8 mouse cellular contexts compared by ENCODE assay signal in the genomic region with DNA sequence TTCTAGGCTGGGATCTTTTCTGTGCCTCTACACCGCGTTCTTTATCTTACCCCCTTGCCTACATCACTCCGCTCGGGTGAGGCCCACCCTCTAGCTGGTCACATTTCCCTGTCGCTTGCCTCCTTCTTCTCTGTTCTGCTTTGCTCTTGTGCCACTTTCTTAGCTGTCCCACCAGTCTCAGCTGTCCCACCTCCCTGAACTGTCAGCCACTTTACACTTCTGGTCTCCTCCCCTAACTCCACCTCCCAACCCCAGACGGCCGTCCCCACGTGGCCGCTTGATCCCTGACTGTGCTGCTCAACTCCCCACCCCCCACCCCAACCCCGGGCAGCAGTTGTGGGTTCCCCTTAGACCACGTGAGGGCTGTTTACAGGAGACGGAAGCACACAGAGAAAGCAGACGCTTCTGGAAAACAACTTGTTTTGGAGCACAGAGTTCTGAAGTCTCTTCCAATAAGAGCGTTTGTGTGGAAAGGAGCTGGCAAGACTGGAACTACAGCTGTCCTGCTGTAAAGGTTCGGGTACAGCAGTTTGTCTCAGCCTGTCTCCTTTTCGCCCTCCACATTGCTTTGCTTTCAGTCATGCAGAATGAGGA. TPM values are rescaled to one million over a fixed set of nuclear protein-coding genes. Genes with fewer than 3 reads are reported as not detected.
DNase-seq lines count a peak whose midpoint lies in the region; ATAC-seq lines count a peak whose summit lies in the region.

A gene (plus strand): TSS at position 330 of the 594 bp plus-strand sequence.

- intact Hi-C loops in left cerebral cortex, postnatal 25 days (cut with DNase I): no loop called here

- H3K4me3 ChIP-seq in intestine, embryonic 16.5 days (ENCODE audit: low read length): peak within 1 kb of the TSS; percentile 84

- H3K27ac ChIP-seq in intestine, embryonic 16.5 days (ENCODE audit: low read length): peak within 1 kb of the TSS; percentile 94

- H3K9ac ChIP-seq in intestine, embryonic 16.5 days (ENCODE audit: low read depth, low read length): peak within 1 kb of the TSS; percentile 86

- ATAC-seq in intestine, embryonic 16.5 days: peak; percentile 73

- WGBS in intestine, embryonic 16.5 days: under 1% methylated on average over 16 of the region's 16 CpGs

- peak; percentile 82 for DNase-seq in adrenal gland, adult 8-10 months
- DNase-seq in embryo, embryonic 9.5 days (ENCODE audit: extremely low spot score): peak; percentile 79
- peak; percentile 60 to 76 for DNase-seq in gastrocnemius, postnatal 4 days (ENCODE audit: low spot score in 2 of 2)
- peak; percentile 58 to 82 for DNase-seq in left cerebral cortex, postnatal 25 days (ENCODE audit: low spot score in 2 of 2)
- peak; percentile 76 for DNase-seq in mesoderm, embryonic 11.5 days (ENCODE audit: low read depth, low spot score)
- peak; percentile 66 to 71 for DNase-seq in right cerebral cortex, postnatal 36 days (ENCODE audit: low spot score in 2 of 2)
- peak; percentile 76 to 78 for DNase-seq in urinary bladder, postnatal 4 days (ENCODE audit: low spot score in 2 of 2)

- peak within 1 kb of the TSS; percentile 95 for H3K4me2 ChIP-seq in intestine, embryonic 16.5 days (ENCODE audit: low read depth, low read length)

- H3K27me3 ChIP-seq in intestine, embryonic 16.5 days (replicated peaks; ENCODE audit: control insufficient read depth, insufficient read depth, low read length): no peaks in the 10 kb centered on the region

- H3K9me3 ChIP-seq in intestine, embryonic 16.5 days (ENCODE audit: control insufficient read depth, low read length): no peaks in the 10 kb centered on the region

- H3K36me3 ChIP-seq in intestine, embryonic 16.5 days (ENCODE audit: control insufficient read depth, insufficient read depth, low read length): no peaks in the 10 kb centered on the region; the same call in 1 of the 2 replicates

- H3K4me1 ChIP-seq in intestine, embryonic 16.5 days (ENCODE audit: control insufficient read depth, insufficient read depth, low read length): peaks cover 10% of the 10 kb centered on the region

RNA-seq across cellular contexts. Expression of the gene that starts here (rescaled TPM):
- total RNA-seq in adrenal gland, adult 8-10 months (2022): 10 to 100 TPM; 67.2 to 94.5 (median 71.2) TPM
- total RNA-seq in gastrocnemius, postnatal 4 days (2021): 10 to 100 TPM; 17.3 to 23.2 TPM
- polyA plus RNA-seq in intestine, embryonic 16.5 days (2015; fragmentation: Nextera tagmentation; extraction: Ambion mirVana): 9.2 and 13.4 TPM in 2 replicates
- total RNA-seq in left cerebral cortex, postnatal 25 days (2021): 10 to 100 TPM; 14.6 to 17.5 TPM

Comparison
In these comparisons a context has a peak if more than half of its experiments do, and no peak if none do; other contexts are left out.
1. Peak in every context shown above with its lines: DNase-seq, ATAC-seq, H3K4me3 ChIP-seq and H3K27ac ChIP-seq.